Mouse (Mus musculus) embryonic fibroblast, embryonic 13.5 days (primary cell): Measurements from ENCODE around the gene Ablim1.

Experiments
- CTCF ChIP-seq: IDR thresholded peaks from 2 replicates; pipeline ENCODE4 v1.5.1; 2011; ENCODE audit warnings: mild to moderate bottlenecking, control low read depth, low read length, moderate library complexity, borderline replicate concordance; ENCODE audit not compliant: insufficient read depth
- POLR2A ChIP-seq: IDR thresholded peaks from 2 replicates; pipeline ENCODE4 v1.6.1; 2011; ENCODE audit warnings: low read depth, mild to moderate bottlenecking, control low read depth, low read length, moderate library complexity

- no peak for TF ChIP-seq CTCF
- TF ChIP-seq POLR2A = no peak
Measured at GRCm38 (mm10) chr19:57354050-57354449, 39.3 kb upstream of the Ablim1 start.
